Mouse (Mus musculus) stomach, postnatal 0 days (tissue): ENCODE measurements around the gene Rnf187. TPM values are rescaled to one million over a fixed set of nuclear protein-coding genes. Genes with fewer than 3 reads are reported as not detected.

Experiments used
- ATAC-seq: fragments of 200-750 bp; cut with Nextera tagmentation; 2 replicates; pipeline ENCODE4 v1.8.0; 2017; ENCODE audit not compliant: low FRiP score, low TSS enrichment
- DNase-seq: peaks from one replicate; pipeline ENCODE4 v3.0.0-alpha.2; 2016; ENCODE audit warnings: low spot score
- H3K27ac ChIP-seq: fragments of 300-500 bp; sonication (generic); replicated peaks from 2 replicates; pipeline ENCODE4 v1.5.1; 2014; ENCODE audit warnings: mild to moderate bottlenecking, control low read depth
- H3K27me3 ChIP-seq: fragments of 300-500 bp; sonication (generic); 2 replicates; pipeline ENCODE4 v1.6.1; 2014; ENCODE audit warnings: low read length; ENCODE audit not compliant: control insufficient read depth, insufficient read depth
- H3K36me3 ChIP-seq: fragments of 300-500 bp; sonication (generic); 2 replicates; pipeline ENCODE4 v1.6.1; 2014; ENCODE audit warnings: low read length, mixed read lengths; ENCODE audit not compliant: control insufficient read depth, insufficient read depth
- H3K4me1 ChIP-seq: fragments of 300-500 bp; sonication (generic); replicated peaks from 2 replicates; pipeline ENCODE4 v1.6.1; 2014; ENCODE audit warnings: antibody characterized with exemption; ENCODE audit not compliant: control insufficient read depth, insufficient read depth
- H3K4me2 ChIP-seq: fragments of 300-500 bp; sonication (generic); replicated peaks from 2 replicates; pipeline ENCODE4 v1.6.1; 2014; ENCODE audit warnings: low read depth, mild to moderate bottlenecking, control low read depth, moderate library complexity
- H3K4me3 ChIP-seq: fragments of 300-500 bp; sonication (generic); 2 replicates; pipeline ENCODE4 v1.5.1; 2014; ENCODE audit warnings: low read depth, low read length, control low read depth
- H3K9ac ChIP-seq: fragments of 300-500 bp; sonication (generic); 2 replicates; pipeline ENCODE4 v1.6.1; 2014; ENCODE audit warnings: mild to moderate bottlenecking, low read length, control low read depth, mixed read lengths
- H3K9me3 ChIP-seq: fragments of 300-500 bp; sonication (generic); 2 replicates; pipeline ENCODE4 v1.6.1; 2016; ENCODE audit warnings: low read length; ENCODE audit not compliant: control insufficient read depth
- CTCF ChIP-seq: IDR thresholded peaks from 2 replicates; pipeline ENCODE4 v1.5.1; 2016; ENCODE audit warnings: antibody characterized with exemption, low read depth, mild to moderate bottlenecking, moderate library complexity
- EP300 ChIP-seq: optimal IDR thresholded peaks from 2 replicates; pipeline ENCODE3; 2016; ENCODE audit warnings: antibody characterized with exemption
- WGBS: fragments of 180-500 bp; shearing (Covaris S2); extraction: QIAGEN DNeasy Blood & Tissue Kit; methylation state at CpG from one replicate; pipeline ENCODE4 v1.1.7; 2014; 5-methylcytosine and 5-hydroxymethylcytosine counted together
- polyA plus RNA-seq: library from polyadenylated mRNA; unstranded; fragments of >200 nt; fragmentation: Nextera tagmentation; extraction: Ambion mirVana; gene quantifications from 2 replicates; pipeline ENCODE4 v1.2.1, GENCODE M21; 2015

Rnf187 gene
- polyA plus RNA-seq, 1 experiment from 2014 or later = 136 TPM

DNA sequence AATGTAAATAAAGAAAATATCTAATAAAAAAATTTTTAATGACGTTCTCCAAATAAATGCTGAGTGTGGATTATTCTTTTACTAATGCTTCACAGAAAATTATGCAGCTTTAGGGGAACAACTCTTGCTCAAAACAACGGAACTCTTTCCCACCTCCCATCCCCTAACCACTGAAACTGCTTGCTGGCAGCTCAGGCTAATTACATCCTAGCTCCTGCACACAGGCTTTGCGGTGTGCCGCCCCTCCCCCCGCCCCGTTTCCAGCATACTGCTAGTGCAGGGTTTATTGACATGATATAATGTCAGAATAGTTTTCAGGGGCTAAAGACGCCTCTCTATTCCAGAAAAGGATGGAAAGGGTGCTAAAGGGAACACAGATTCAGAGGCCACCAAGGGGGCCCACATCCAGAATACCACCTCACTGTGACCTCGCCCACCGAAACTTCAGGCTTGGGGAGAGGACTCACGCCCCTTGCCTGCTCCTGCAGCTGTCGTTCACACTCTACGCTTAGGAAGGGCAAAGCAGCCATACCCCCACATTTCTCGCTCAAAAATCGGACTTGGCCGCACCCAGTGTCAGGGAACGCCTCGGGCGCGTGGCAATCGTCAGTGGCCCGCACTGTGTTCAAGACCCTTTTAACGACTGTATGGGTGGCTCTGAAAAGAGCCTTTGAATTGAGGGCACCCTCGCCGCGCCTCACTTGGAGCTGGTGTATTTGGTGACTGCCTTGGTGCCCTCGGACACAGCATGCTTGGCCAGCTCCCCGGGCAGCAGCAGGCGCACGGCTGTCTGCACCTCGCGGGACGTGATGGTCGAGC, 14.8 kb upstream of the Rnf187 start:
- no peak for TF ChIP-seq EP300
- TF ChIP-seq CTCF = no peak
- no peaks in the 10 kb centered on the region for H3K27me3 ChIP-seq
- peak overlapping the region; percentile 97 for H3K27ac ChIP-seq
- peak overlapping the region; percentile 79 for H3K4me2 ChIP-seq
- no peaks in the 10 kb centered on the region for H3K9me3 ChIP-seq
- ATAC-seq (peak; percentile 22), DNase-seq (peak; percentile 52)
- H3K4me1 ChIP-seq = no peaks in the 10 kb centered on the region
- H3K9ac ChIP-seq = peak overlapping the region; percentile 60
- 2% methylated on average over 33 of the region's 33 CpGs for WGBS
- peak overlapping the region; percentile 55 for H3K4me3 ChIP-seq
- no peaks in the 10 kb centered on the region for H3K36me3 ChIP-seq

DNA sequence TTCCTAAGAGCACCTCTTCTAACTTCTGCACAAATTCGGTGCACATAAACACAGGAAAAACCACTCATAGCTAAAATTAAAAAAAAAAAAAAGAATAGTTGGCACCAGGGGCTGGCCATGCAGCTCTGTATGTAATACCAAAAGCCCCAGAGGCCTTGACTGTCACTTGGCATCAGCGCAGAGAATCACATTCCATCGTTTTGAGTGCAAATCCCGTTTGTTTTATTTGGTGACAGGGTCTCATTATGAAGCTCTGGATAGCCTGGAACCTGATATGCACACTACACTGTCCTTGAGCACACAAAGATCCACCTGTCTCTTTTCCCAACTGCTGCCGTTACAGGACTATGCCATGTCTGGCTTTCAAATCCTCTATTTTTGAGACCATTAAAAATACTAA, 12.5 kb upstream of the Rnf187 start:
- no peaks in the 10 kb centered on the region for H3K27me3 ChIP-seq
- H3K4me2 ChIP-seq = no peak overlapping the region
- H3K4me3 ChIP-seq = no peak overlapping the region
- TF ChIP-seq CTCF (no peak), EP300 (no peak)
- 76% methylated on average over 5 of the region's 5 CpGs for WGBS
- no peak overlapping the region for H3K9ac ChIP-seq
- no peaks in the 10 kb centered on the region for H3K36me3 ChIP-seq
- H3K27ac ChIP-seq = no peak overlapping the region
- no peak for ATAC-seq
- no peaks in the 10 kb centered on the region for H3K4me1 ChIP-seq
- DNase-seq = no peak
- H3K9me3 ChIP-seq = no peaks in the 10 kb centered on the region

DNA sequence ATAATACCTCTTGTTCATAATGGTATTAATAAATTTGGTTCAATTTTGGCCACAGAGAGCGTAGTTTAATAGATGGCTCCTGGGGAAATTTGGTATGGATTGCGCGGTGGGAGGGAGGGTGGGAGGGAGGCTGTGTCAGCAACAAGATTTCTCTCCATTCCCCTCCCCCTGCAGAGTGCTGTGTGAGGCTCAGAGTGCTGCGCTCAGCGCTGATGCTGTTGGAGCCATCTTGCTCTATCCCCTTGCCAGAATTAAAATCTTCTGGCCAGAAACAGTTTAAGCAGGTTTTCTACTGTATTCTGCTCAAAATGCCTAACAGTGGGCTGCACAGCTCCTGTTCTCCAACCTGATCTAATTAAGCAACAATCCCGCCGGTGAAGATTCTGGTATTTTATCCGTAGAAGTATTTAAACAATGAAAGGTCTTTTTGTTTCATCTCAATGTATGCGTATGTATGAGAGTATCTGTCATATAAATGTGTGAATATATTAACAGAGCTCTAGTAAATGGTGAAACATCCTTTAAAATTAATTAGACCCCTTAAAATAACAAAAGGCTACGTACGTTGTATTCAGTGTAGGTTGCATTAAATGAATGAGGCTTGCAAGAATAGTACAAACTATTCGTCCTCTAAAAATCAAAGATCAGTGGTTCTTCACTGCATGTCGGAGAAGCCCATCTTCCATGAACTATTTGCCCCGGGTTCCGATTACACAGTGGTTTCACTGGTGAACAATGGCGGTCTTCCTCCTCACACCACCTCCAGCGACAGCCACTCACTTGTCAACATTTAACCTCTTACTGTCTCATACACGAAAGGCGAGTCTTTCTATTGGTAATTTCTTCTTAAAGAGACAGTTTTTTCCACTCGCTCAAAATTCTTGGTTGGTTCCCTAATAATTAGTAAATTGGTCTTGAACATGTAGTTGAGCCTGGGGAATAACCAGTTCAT, 11.0 kb upstream of the Rnf187 start:
- WGBS = 18% methylated on average over 20 of the region's 20 CpGs
- Histone ChIP-seq H3K4me3 (peak overlapping the region; percentile 19), H3K36me3 (no peaks in the 10 kb centered on the region), H3K9ac (no peak overlapping the region), H3K4me1 (no peaks in the 10 kb centered on the region), H3K4me2 (peak overlapping the region; percentile 55), H3K27me3 (no peaks in the 10 kb centered on the region), H3K9me3 (no peaks in the 10 kb centered on the region), H3K27ac (no peak overlapping the region)
- DNase-seq = no peak
- no peak for ATAC-seq
- TF ChIP-seq CTCF (no peak), EP300 (no peak)

DNA sequence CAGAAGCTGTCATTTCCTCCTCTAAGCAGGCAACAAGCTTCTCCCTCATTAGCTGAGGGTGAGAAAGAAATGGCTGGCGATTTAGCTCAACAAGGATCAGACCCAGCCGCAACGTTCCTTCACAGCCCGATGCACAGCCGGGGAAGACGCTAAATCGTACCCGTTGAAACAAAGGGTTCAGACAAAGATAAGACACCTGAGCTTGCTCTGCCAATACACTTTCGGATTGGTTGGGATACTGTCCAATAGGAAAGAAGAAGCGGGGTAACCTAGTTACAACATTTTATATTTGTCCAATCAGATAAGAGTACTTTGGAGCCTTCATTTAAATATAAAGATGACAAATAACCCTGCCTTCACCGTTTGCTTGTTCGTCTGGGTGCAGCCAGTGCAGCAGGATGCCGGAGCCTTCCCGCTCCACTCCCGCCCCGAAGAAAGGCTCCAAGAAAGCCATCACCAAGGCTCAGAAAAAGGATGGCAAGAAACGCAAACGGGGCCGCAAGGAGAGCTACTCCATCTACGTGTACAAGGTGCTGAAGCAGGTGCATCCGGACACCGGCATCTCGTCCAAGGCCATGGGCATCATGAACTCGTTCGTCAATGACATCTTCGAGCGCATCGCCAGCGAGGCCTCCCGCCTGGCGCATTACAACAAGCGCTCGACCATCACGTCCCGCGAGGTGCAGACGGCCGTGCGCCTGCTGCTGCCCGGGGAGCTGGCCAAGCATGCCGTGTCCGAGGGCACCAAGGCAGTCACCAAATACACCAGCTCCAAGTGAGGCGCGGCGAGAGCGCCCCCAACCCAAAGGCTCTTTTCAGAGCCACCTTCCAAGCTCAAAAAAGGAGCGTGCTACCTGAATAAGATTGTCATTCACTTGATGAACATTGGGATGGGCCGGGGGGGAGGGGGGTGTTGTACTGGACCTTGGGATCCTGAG, 10.1 kb upstream of the Rnf187 start, which contains the start of gene Hist3h2ba:
Hist3h2ba (plus strand) TSS at position 379 of the 938 bp plus-strand sequence.
- Histone ChIP-seq H3K9me3 (no peaks in the 10 kb centered on the region), H3K27ac (no peak within 1 kb of the TSS), H3K4me3 (peak within 1 kb of the TSS; percentile 19), H3K36me3 (no peaks in the 10 kb centered on the region), H3K4me1 (no peaks in the 10 kb centered on the region), H3K9ac (no peak within 1 kb of the TSS), H3K27me3 (no peaks in the 10 kb centered on the region), H3K4me2 (peak within 1 kb of the TSS; percentile 55)
- under 1% methylated on average over 46 of the region's 48 CpGs for WGBS
- DNase-seq (peak; percentile 53), ATAC-seq (peak; percentile 86)
- TF ChIP-seq EP300 (no peak), CTCF (no peak)

DNA sequence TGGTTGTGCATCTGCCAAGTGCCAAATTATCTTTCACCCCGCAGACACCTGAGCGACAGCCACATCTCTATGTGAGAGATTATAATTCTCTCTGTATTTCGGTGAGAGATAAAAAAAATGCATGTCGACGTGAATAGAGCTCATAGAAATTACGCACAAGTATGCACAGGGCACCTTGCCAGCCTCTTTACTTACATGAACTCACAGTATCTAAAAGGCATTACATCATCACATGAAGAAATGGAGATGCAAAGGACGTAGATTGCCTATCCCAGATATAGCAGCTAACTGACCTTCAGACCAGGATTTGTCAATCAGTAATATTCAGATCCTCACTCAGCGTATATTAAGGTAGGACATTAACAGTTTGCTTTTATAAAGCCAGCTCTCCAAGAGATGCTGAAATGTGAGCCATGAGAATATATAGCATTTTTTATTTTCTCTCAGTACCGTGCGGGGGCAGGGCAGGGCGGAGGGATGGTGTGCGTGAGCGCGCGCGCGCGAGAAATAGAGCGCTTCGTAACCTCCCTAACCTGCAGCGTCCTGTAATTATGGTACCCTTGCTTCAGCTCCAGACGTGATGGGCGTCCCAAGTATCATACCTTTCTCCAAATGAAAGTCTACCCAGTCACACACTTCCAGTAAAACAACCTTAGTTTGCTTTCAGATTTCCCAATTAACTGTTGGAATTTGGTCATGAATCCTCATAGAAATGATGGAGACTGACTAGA, 9.2 kb upstream of the Rnf187 start:
- Histone ChIP-seq H3K36me3 (no peaks in the 10 kb centered on the region), H3K4me1 (no peaks in the 10 kb centered on the region), H3K27ac (no peak overlapping the region), H3K4me3 (peak overlapping the region; percentile 19), H3K9me3 (no peaks in the 10 kb centered on the region), H3K4me2 (peak overlapping the region; percentile 55), H3K27me3 (no peaks in the 10 kb centered on the region), H3K9ac (no peak overlapping the region)
- TF ChIP-seq EP300 = no peak
- TF ChIP-seq CTCF = no peak
- no peak for DNase-seq
- peak; percentile 26; the same call in 1 of the 2 replicates for ATAC-seq
- WGBS = 11% methylated on average over 23 of the region's 23 CpGs
